Mouse (Mus musculus) cortical plate, adult 2 months (tissue): Measurements from ENCODE around the gene Hoxa2.

Source experiments
- CTCF ChIP-seq: fragments of 200-500 bp; IDR thresholded peaks from 2 replicates; pipeline ENCODE4 v1.5.1; 2011; ENCODE audit warnings: mild to moderate bottlenecking, control low read depth, low read length; ENCODE audit not compliant: insufficient read depth; ENCODE audit errors: extremely low read depth
- POLR2A ChIP-seq: fragments of 200-500 bp; IDR thresholded peaks from 2 replicates; pipeline ENCODE4 v1.6.1; 2011; ENCODE audit warnings: mild to moderate bottlenecking, low read length, control low read depth; ENCODE audit not compliant: insufficient read depth; ENCODE audit errors: extremely low read depth

DNA sequence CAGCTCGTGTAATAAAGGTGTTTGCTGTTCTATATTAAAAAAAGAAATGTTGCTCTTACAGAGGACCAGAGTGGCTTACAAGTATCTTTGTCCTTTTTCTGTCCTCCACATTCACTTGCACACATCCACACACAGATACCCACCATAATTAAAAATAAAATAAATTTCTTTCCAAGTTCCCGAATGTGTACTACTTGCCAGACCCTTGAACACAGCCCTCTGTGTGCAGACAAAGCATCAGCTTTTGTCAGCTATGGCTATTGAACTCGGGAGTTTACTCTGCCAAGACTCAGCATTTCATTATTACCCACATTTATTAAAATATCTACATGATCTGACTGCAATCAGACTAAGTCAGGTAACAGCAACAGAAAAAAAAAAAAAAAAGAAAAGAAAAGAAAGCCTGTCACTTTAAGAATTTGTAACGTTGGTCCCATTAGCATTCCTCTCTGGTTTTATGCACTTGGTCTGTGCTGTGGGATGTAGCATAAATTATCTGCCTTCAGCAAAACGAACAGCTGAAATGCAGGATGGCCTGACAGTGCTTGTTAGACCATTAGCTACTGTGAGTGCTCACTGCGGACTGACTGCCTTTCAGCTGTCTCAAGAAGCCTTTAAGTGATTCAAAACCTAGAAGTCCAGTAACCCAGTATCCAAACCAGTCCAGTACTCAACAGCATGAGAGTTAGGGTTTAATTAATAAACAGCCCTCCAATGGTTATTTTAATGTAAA is 45.6 kb downstream of the Hoxa2 start:
- TF ChIP-seq POLR2A (no peak), CTCF (no peak)
